Mouse (Mus musculus) cerebellum, adult (tissue): ENCODE results near the gene Uqcrfs1.

Experiments
- ATAC-seq: cut with Nextera tagmentation; 2 replicates; pipeline ENCODE4 v1.9.2; 2017; ENCODE audit warnings: mild to moderate bottlenecking, moderate library complexity, mixed read lengths; ENCODE audit not compliant: insufficient number of reproducible peaks, low FRiP score, low TSS enrichment

The Uqcrfs1 gene

DNA sequence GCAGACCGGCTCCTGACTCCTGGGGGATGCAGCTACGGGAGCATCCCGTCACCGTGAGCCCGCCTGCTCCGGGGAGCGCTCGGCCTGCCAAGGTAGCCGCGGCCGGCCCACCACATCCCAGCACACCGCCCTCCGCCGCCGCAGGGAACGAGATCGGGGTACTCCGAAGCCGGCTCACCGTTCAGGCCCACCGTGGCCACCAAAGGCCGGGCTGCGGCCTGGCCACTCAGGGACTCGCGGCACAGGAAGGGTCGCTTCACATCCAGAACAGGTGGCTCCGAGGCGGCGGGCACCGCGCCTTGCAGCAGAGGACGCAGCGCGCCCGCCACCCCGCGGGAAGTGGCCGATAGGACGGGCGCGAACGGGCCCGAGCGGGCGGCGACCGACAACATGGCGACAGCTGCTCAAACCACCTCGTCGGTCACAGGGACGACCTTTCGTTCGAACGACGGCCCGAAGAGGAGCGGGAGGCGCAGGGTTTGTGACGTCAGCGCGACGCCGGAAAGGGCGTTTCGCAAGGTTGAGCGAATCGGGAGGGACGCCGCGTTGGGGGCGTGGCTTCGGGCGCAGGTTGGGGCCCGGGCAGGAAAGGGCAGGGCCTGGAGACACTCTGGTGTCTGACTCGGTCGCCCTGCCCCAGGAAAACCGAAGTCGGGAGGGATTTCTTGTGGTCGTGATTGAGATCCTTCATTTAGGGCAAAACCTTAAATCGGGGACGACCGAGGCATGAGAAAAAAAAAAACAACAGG is at the start of gene Uqcrfs1:
Gene Uqcrfs1, minus strand, starts transcription at position 507 of the 749 bp plus-strand sequence.
- ATAC-seq: peak; percentile 95

DNA sequence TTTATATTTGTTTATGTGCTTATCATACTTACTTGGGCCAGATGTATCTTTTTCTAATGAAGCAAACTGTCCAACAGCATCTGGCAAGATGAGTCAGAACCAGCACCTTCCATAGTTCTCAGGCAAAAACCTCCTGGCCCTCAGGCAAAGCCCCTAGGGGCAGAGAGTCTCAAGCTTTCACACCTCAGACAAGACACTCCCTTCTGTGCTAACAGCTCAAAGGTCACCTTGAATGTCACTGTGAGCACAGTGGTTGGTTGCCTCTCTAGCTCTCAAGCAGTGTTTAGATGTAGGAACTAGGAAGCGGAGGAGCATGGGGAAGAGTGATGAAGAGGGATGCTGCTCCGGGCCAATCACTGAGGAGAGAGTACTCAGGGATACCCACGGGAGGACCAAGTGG is 40.6 kb upstream of the Uqcrfs1 start:
- ATAC-seq: no peak

DNA sequence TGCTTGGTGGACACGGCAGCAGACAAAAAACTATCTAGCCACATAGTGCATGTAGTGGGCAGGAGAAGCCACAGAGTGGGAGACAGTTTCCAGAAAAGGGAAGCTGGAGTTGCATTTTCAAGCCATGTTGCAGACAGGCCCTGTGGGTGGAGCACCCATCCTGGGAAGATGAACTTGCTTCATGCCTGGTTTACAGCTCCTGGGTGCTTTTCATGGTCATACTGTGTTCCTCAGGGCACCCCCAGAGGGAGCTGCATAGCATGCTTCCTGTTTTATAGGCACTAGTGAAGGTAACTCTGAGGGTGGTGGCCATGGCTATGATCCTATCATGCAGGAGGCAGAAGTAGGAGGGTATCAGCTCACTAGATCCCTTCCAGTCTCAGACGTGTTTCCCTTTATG is 37.4 kb upstream of the Uqcrfs1 start:
- no peak for ATAC-seq

GRCm38 (mm10) chr13:30578806-30579205 is 33.6 kb upstream of the Uqcrfs1 start:
- no peak for ATAC-seq

DNA sequence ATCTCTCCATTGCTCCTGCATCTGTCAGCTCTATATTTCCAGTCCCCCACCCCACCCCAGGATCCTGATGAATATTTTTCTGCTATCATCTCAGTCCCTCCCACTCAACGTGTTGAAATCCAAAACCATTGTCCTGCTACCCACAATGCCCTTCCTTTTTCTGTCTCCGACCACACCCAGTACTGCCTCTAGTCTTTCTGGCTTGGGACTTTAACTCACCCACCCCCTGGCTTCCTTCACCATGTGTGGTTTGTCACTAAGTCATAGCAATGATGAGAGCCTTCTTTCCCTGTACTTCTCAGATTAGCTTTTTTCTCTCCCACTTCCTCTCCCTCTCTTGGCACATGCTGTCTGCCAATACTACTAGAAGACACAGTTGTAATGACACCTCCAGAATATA is 31.7 kb upstream of the Uqcrfs1 start:
- ATAC-seq: no peak

- ATAC-seq: no peak
Measured at GRCm38 (mm10) chr13:30572971-30573370, 27.8 kb upstream of the Uqcrfs1 start.

DNA sequence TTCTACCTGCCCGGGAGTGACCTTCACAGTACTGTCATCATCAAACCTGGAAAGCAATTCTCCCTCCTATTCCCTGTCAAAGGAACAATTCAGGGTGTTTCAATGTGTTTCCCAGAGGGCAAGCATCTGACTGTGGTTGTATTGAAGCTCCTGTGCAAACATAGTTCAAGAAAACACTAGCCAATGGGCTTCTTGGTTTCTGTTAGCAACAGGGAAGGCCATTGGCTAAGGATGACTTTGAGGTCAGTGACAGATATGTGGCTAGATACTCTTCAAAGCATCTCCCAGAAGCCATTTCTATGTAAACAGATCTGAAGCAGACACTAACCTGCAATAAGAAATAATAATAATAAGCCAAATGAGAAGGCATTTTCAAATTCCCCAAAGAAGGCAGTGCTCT is 25.0 kb upstream of the Uqcrfs1 start:
- no peak for ATAC-seq

DNA sequence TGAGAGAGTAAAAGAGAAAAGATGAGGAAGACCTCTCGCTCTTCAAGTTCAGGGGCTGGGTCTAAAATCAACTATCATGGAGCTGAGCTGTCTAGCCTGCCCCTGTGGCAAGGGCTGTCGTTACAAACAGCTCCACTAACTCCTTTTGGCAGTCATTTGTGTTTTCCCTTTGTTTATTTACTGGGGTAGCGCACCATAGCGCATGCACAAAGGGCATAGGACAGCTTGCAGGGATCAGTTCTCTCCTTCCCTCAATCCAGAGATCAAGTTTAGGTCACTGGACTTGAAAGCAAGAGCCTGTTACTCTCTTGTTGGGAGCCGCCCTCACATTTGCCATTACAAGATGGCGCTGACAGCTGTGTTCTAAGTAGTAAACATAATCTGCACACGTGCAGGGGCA is 22.4 kb upstream of the Uqcrfs1 start:
- ATAC-seq: no peak

DNA sequence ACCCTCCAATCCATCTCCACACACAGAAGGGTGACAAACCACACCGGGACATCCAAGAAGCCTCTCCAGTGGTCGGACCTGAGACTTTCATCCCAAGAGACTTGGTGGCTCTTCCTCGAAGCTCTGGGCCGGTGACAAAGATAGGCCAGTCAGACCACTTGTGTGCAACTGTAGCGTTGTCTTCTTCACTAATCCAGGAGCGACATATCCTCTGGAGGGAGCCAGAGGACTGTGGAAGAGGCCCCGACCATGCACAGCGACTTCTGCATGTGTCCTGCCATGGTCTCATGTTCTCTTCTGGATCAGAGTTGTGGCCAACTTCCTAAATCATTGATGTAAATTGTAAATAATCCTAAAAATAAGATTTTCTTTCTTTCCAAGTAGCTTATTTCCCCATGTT is 21.6 kb upstream of the Uqcrfs1 start:
- no peak for ATAC-seq

- no peak for ATAC-seq
Measured at GRCm38 (mm10) chr13:30560603-30561002, 15.4 kb upstream of the Uqcrfs1 start.

DNA sequence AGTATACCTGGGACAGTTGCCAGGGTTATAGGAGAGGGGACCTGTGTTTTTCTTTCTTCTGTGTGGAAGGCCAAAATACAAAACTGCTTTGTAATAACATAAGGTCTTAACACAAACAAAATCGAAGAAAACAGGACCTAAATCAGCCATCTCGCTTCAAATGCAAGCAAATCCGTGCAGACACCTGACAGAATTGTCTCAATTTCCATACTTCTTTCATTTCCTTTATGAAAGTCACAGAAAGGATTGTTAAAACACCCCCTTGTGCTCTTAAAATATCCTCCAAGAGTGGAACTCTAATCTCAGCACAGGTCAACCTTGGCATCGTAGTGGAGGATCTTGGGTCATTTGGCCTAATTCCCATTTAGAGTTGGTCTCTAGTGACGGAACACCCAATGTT is 14.9 kb upstream of the Uqcrfs1 start:
- no peak for ATAC-seq

GRCm38 (mm10) chr13:30557751-30558150 is 12.6 kb upstream of the Uqcrfs1 start:
- ATAC-seq: no peak

- ATAC-seq: no peak
Measured at GRCm38 (mm10) chr13:30553051-30553587, 8.0 kb upstream of the Uqcrfs1 start.

DNA sequence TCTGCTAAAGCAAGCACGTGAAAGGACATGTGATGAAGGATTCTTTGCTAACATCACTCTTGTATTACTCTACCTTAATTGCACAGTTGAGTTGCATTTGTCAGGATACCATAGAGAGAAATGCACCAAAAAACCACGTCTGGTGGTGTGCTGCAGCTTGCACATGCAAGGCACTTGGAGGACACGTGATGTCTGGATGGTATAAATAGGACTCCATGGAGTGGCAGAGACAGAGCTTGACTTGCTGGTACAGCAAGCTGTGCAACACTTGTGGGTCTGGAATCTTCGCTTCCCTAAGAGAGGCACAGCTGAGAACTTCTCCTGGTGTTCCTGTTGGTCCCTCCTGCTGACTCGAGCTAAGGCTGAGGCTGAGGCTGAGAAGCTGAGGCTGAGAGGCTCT is 4.2 kb upstream of the Uqcrfs1 start:
- ATAC-seq: no peak

DNA sequence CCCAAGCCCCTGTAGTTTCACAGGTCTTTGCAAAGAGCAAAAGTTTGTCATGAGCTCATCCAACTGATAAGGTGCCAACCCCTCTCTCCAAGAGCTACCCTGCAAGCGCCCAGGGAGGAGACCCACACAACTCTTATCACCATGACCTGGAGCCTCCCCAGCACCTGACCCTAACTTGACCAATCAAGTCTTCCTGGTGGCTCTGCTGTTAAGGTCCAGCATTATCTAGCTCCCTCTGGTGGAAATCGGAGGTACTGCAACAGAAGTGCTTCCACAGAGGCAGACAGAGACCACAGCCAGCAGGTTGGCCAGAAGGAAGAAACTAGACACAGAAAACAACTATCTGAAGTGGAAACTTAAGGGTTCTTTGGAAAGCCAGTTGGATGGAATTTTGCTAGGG is 3.7 kb upstream of the Uqcrfs1 start:
- ATAC-seq: peak; percentile 34; the same call in 1 of the 2 replicates

DNA sequence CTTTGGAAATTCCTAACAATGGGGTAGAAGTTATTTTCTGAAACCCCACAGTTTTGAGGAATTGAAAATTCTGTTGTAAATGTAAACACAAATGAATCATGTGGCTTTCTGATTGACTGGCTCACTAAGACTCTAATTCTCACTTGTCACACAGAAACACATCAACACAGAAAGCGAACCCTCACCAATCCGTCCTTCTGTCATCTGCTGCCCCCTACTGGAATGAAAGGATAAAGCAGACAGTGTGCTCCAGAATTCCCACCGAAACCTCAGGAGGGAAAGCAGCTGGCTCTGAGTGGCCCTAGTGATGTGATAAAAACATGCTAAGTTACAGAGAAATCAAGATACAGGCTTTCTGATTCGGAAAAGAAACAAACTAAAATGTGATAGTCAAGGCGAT is 14.4 kb downstream of the Uqcrfs1 start:
- ATAC-seq: peak; percentile 84

GRCm38 (mm10) chr13:30524961-30525360 is 20.2 kb downstream of the Uqcrfs1 start:
- no peak for ATAC-seq

GRCm38 (mm10) chr13:30523971-30524370 is 21.2 kb downstream of the Uqcrfs1 start:
- ATAC-seq: no peak

DNA sequence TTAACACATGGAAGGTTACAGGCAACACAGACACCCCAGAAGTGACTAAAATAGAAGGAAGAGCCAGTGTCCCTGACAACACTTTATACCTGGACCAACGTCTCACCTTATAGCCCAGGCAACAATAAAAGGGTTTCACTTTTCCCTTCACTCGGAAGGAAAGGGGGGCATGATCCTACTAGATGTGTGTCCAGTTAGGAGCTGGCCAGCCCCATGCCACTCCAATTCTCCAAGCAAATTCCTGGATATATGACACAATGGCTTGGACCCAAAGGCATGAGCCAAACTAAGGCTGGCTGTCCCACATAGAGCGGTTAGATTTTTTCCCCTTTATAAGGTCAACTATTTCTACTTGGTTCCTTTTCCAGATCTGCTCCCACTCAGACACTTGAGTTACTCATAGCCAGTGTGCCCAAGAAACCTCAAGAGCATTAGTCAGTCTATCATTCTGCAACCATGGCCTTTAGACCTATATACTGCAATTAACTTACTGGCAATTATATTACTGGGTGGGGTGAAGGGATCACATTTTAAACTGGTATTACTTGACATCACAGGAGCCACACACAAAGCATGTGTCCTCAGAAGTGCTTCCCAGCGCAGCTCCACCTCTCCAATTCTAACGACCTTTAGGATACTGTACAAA is 21.8 kb downstream of the Uqcrfs1 start:
- ATAC-seq: no peak

- no peak for ATAC-seq
Measured at GRCm38 (mm10) chr13:30521282-30521902, 23.8 kb downstream of the Uqcrfs1 start.

DNA sequence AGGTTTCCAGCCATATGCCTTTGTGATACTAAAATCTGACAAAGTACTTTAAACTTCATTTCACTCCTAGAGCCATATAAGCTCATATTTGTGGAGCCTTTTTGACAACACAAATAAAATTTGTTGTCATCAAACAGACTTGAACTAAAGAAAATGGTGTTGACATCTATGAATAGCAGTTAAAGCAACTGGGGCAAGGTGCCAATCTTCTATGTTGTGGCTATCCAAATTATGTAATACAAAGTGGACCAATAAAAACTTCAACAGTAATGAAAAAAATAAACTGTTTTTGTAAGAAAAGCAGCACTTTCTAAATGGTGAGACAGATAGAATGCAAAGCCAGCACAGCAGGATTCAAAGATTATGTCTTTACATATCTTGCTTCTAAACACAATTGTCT is 27.0 kb downstream of the Uqcrfs1 start:
- ATAC-seq: no peak
